Mouse (Mus musculus) regulatory T cell (primary cell): ENCODE data around the gene Ciz1.

Source experiments
- in situ Hi-C: fragments of 300-600 bp; cut with MboI, MseI; formaldehyde crosslinking; loops from one replicate; pipeline ENCODE4 v1.15.1; 2025; ENCODE audit warnings: high pct_unique_total_duplicates

Gene Ciz1

DNA sequence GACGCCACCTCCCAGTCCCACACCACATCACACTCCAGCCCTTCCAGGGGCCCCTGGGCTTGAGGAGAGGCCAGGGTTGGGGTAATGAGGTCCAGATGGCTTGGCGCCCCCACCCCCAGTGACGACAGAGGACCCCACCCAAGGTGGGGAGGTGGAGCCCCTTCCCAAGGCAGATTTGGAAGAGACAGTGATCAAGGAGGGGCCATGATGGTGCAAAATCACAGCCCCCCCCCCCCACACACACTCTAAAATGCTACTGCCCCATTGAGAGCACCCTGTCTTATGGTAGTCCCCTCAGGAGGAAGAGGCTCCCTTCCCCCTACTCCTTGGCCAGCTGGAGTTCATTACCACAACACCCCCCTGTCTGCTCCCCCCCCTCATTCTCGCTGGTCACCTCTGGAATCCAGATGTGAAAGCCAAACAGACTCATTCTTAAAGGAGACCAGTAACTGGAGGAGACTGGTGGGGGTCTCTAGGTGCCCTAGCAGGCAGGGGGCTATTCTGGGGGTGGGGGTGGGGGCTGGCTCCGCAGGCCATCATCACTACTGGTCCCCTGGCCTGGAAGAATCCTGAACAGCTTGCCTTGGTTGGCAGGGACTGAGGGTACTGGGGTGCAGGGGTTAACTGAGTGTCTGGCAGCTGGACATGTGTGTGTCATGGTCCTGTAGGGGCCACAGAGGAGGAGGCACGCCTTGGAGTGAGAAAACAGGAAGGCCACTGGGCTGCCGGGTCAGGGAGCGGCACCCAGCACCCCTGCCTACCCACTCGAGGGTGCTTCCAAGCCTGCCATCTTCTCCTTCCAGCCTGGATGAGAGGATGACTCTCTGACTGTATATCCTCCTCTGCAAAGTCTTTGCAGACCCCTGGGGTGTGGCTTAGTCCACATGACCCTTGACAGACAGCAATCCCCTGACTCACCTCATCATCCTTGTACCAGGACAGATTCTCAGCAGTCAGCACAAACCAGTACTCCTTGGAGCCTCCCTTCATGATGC lies 32.2 kb upstream of the Ciz1 start:
- in situ Hi-C loops, result no loop called here

DNA sequence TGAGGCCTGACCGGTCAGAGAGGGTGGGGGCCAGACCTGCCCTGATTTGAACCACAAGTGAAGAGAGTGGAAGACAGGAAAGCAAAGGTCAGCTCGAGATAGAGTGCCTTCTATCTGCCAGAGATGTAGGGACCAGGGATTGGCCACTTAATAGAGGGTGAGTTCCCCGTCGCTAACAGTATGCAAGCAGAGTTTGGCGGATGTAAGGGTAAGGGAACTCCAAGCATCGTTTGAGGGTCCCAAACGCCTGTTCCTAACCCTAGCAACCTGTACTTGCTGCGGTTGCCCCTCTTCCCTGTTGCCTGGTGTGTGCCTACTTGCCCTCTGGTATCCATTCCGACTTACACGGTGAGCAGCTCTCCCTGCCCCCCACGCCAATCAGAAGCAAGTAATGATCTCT lies 31.4 kb upstream of the Ciz1 start:
- in situ Hi-C loops, result no loop called here

DNA sequence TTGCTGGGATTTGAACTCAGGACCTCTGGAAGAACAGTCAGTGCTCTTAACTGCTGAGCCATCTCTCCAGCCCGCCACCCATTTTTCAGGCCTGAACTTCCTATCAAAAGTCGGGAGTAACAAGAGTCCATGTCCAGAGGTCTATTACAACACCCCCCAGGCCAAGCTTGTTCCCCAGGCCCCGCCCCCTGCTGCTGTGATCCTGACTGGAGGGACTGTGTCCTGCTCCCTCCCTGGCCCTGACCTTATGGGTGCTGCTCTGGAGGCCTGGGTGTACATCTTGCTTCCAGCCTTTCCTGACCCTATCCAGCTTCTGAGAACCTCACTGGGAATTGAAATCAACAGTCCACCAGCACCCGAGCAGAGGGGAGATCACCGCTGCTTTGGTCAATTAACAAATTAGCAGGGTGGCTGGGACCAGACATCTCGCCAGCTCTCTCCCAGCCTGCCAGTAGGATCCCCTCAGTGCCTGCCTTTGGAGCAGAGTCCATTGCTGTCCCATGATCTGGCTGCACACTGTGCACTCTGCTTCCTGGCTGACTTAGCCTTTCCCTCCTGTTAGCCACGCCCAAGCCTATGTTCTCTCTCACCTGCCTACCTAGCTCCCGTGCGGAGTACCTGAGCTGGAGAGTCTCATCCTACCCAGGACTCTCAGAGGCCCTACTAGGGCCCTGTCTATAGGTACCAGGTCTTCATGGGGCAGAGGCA lies 30.4 kb upstream of the Ciz1 start:
- in situ Hi-C loops, result no loop called here

DNA sequence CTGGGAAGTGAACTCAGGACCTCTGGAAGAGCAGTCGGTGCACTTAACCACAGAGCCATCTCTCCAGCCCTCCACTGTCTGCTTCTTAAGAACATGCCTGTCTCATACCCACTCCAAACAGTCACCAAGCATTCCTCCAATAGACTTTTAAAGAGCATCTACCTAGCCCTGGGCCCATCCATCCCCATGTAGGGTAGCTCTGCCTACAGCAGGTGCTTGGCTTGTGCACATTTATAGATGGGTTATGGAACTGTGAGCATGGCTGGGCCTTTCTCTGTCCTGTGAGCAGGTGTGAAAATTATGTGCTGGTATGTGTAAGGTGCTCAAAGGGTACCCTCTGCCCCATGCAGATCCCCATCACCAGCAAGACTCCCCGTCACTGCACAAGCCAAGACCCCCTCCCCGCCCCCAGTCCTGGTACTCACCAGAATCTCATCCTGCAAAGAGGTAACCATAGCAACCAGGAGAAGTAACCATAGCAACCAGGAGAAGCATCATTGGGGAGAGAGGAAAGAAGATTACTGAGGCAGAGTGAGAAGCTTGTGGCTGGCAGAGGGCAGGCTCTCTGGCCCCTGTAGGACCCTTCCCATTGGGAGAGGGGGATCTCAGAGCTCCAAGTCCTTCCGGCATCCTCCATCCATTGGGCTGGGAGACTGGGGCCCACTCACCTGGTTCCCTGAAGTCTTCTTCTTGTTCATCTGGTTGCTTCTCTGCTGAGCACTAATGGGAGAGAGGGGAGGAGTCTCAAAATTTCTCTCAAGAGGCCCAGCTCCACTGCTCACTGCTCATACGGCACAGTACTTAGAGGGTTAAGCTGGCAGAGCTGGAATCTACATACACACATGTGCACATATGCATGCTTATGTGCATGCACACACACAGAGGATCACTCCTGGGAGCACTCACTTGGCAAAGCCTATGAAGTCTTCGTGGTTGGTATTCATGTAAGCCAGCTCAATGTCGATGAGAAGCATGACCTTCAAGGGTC lies 29.1 kb upstream of the Ciz1 start:
- in situ Hi-C loops, result no loop called here

DNA sequence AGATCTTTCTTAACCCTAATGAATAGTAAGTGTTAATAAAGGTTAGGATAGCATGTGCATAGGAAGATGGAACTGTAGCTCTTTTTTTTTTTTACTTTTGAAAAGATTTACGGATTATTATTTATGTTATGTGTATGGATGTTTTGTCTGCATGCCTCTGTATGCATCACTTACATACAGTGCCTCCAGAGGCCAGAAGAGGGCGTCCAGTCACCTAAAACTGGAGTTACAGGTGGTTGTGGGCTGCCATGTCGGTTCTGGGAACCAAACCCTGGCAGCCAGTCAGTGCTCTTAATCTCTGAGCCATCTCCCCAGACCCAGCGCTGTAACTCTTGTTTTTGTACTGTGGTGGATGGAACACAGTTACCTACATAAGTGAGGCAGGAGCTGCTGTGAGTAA lies 27.8 kb upstream of the Ciz1 start:
- in situ Hi-C loops, result no loop called here

DNA sequence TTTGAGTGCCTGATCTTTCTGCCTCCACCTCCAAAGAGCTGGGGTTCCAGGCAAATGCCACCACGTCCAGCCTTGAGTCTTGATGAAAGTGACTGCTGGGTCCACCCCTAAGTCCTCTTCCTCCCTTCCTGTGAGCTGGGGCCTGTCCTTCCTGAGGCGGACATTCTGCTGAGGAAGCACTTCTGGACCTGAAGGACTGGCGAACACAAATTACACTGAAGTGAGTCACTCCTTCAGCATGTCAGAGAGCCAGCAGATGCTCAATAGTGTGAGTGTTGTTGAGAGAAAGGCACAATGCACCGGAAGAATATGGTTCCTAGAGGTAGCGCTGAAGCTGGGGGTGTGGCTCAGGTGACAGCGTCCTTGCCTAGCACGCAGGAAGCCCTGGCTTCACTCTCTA lies 26.8 kb upstream of the Ciz1 start:
- in situ Hi-C loops, result no loop called here

DNA sequence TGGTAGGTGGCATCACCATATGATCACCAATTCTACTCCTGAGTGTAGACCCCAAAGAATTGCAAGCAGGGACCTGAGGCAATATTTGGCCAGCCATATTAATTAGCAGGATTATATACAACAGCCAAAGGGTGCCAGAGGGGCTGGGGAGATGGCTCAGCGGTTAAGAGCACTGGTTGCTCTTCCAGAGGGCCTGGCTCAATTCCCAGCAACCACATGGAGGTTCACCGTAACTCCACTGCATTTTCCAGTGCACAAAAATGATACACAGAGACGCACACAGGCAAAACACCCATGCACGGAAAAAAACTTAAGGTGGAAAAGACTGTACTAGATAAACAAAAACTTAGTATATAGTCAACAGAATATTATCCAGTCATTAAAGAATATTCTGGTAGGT lies 24.9 kb upstream of the Ciz1 start:
- in situ Hi-C loops, result no loop called here

DNA sequence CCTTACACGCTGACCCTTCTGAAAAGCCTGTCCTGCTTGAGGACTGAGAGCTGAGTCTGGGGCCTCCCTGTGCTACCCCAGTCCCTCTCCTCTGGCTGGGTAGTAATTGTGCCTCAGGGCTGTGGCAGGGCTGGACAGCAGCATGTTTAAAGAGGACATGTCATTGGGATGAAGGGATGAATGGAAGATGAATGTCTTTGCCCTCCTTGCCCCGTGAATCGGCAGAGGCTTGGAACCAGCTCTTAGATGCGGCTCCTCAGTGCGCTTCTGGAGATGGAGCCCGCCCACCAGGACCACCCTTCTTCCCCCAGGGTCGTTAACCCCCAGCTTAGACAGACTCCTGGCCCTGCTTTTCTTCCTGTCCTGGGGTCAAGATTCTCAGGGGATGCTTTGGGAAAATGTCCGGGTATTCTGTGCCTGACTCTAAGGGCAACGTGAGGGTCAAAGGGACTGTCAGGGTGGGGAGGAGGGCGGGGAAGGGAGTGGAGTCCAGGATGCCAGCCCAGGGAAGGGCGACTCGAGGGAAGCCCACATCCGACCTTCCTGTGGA lies 23.1 kb upstream of the Ciz1 start:
- in situ Hi-C loops, result no loop called here

DNA sequence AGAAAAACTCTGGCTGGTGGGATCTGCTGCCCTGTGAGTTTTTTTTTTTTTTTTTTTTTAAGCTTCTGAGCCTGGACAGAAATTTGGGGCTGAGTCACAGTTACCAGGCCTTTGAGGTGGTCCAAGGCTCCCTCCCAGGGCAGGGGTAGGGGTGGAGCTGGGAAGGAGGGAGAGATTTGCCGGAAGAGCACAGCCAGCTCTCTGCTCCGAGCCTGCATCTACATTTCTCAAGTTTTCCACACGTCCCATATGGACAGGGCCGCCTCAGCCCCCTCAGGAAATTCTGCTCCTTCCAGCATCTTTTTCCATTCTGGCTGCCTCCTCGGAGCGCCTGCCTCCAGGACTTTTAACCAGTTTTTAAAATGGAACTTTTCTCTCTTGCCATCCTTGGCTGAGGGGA lies 22.6 kb upstream of the Ciz1 start:
- in situ Hi-C loops, result no loop called here

DNA sequence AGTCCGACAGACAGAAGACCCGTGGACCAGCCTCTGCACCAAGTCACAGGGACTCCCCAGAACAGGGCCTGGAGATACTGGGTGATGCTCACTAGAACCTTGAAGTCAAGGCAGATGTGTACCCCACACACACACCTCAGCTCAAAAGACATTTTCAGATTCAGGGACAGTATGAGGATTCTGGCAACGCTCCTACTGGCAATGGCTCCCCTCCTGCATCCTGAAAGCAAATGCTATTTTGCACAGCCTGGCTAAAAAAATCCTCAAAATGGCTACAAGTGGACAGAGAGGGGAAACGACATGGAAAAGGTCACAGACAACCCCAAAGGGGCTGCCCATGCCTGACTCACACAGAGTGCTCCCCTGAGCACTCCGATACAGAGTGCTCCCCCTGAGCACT lies 20.0 kb upstream of the Ciz1 start:
- in situ Hi-C loops, result no loop called here

DNA sequence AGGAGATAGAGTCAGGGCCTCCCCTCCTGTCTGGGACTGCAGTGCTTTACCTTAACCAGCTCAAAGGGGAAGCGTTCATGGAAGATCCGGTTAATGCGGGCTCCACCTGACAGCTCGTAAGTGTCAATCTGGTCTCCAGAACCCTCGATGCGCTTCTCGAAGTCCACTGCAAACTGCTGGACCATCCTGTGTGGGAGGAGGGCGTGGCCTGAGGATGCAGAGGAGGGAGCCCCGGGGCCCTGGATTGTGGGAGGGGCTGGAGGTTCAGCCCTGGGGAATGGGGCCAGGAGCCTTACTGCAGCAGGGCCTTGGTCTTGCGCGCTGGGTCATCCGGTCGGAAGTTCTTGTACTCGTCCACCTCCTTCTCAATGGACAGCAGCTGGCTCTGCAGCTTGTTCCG lies 16.2 kb upstream of the Ciz1 start:
- in situ Hi-C loops, result no loop called here

DNA sequence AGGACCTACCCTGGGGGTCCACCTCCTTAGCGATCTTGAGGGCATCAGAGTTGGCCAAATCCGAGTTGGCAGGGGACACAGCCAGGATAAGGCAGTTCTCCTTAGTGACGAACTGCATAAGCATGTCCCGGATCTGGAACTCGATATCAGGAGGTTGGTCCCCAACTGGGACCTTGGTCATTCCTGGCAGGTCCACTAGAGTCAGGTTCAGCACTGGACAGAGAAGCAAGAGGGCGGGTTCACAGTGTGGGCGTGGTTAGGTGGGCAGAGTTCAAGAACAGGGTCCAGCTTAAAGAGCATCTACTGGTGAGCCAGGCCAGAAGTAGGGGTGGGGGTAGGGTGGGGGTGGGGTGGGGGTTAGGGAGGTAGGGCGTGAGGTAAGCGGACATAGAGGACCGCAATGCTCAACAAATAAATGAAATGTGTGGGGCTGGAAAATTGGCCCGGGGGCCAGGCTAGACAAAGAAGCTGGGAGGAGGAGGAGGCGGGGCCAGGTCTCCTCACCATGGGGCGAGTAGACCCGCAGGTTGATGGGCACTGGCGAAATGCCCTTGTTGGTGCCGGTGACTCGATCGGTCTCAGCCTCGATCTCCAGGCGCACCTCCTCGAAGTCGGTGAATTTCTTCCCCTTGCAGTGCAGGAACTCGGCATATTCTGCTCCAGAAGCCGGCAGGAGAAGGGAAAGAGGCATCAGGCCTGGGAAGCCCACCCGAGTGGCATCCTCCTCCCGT lies 12.1 kb upstream of the Ciz1 start:
- in situ Hi-C loops, result no loop called here

DNA sequence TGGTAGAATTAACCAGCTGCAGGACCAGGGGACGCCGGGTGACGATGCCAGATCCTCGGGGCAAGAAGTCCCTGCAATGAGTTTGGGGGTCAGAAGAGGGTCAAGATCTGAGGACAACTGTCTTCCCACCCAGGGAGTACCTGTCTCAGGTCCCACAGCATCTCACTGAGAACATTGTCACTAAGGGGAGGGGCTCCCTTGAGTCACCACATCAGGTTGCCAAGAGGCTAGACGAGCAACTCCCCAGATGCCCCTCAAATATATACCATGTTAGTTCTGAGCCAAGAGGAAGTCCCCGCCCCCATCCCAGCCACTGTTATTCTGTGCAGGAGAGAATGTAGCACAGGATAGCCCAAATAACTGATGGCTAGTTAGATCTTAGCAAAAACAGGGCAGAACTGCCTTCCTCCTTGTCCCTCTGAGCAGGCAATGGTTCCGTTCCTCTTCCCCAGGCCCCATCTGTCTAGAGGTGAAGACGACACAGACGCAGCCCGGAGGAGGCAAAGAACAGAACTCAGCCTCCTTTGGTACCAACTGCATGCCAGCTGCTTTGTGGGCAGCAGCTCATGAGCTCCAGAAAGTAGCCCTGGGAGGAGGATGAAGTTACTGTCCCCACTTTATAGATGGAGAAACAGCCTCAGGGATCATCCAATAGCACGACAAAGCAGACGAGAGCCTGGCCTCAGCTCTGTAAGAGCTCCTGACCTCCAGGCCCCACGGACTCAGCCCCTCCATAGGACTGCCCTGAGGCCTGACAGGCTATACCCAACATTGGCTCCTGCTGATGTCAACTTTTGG lies 11.1 kb upstream of the Ciz1 start:
- in situ Hi-C loops, result no loop called here

DNA sequence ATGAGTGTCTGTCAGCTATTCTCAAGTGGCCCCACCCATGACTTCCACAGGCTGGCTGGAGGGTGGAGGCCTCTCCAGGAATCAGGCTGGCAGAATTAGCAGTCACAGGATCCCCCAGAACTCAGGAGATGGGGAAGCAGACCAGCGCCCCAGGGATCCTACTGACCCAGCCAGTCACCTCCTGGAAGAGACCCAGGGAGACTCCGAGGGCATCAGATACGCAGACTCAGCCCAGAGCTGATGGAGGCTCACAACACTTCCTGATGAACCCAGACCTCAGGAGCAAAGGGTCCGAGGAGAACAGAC lies 10.5 kb upstream of the Ciz1 start:
- in situ Hi-C loops, result no loop called here

DNA sequence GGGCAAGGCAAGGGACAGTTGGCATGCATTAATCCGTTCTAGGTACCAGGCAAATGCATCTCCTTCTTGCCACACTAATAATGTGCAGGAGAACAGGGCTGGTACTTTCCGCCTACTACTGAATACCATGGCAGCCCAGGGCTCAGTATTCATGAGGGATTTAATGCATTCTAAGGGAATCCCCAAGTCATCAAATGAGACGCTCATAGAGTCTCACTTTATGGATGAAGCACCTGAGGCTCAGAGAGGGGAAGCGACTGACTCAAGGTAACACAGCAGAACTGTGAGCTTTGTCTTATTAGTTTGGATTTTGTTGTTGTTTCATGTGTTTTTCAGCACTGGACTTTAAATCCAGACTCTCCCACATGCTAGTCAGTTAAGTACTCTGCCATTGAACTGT lies 10.1 kb upstream of the Ciz1 start:
- in situ Hi-C loops, result no loop called here

DNA sequence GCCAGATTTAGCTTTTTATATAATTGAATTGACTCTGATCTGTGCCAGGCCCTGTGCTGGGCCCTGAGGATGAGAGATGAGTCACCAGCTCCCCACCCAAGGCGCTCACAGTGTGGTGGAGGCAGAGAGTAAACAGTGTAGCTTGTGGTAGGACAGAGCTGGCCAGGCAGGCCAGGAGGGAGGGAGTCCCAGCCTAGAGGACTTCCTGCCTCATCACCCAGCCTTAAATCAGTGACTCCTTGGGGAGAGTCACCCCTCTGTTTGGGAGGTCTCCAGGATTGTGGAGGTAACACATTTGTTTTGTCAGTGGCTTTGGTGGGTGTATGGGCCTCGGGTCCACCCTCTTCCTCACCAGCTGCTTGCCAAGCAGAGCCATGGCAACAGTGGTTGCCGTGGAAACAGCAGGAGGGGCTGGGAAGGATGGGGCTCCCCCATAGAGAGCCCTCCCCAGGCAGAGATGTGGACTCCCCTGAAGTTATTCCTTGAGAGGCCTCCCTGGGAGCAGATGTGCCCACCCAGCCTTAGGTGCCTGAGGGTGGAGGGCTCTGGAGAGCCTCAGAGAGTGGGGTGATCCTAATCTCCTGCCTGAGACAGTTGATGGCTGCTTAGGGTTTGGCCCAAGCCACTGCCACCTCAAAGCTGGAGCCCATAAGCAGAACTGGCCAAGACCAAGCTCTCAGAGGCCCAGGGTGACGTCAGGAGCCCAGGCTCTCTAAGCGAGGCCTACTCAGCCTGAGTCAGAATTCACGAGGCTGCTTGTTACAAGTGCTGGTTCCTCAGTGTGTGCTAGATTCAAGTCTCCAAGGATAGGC lies 9.4 kb upstream of the Ciz1 start:
- in situ Hi-C loops, result no loop called here

DNA sequence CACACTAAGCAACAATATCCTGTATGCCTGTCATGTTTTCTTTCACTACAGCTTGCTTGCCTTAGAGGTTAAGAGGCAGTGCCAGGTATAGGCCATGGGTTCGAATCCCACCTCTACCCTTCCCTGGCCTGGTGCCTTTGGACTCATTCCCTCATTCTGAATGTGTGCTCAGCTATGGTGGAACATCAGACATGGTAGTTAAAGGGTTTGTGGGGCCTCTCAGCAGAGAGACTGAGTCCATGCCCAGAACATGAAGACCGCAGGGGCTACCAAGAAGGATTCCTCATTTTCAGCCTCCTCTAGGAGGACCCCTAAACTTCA lies 8.8 kb upstream of the Ciz1 start:
- in situ Hi-C loops, result no loop called here

DNA sequence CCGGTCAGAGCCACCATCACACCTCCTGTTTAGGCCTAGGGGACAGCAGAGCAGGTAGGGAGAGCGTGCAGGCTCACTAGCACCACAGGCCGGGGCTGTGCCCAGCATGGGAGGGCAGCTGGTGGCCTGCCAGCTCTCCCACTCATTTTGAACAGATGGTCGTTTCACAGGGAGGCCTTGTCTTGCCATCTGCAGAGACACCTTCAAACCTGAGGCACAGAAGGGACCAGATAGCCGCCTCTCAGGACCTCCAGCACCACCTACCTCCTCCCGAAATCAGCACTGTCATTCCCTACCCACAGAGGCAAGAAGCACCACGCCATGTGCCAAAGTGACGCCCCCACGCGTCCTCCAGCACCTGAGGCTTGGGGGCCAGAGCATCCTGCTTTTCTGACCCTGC lies 8.1 kb upstream of the Ciz1 start:
- in situ Hi-C loops, result no loop called here

DNA sequence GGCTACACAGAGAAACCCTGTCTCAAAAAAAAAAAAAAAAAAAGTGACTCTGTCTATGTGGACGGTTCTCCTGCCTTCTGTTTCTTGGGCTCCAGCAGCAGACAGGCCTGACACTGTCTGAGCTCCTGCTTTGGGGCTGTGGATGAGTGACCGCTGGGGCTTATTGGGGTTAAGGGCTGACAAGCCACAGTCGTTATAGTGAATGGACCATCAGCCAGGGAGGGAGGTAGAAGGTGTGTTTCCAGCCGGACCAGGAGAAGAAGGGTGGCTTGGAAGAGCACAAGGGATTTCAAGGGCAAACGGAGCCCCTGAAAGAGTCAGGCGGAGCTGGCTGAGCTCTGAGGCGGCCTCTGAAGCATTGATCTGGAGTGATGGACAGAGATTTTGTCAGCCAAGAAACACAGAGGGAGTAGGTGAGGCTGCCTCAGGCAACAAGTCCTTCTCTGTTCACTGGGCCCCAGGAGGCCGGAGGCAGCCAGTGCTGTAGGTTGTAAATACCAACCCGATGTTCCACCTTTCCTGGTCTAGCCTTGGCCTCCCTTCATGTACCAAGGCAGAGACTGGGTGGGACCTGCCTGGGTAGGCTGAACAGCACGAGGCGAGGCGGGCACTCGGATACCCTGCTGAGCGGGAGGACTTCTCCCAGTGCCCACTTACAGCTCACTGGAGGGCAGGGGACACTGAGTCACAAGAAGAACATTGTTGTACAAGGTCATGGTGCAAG lies 7.4 kb upstream of the Ciz1 start:
- in situ Hi-C loops, result no loop called here
